Mouse (Mus musculus) layer of hippocampus, adult 2 months (tissue): ENCODE results near the gene Ccdc30. TPM values are rescaled to one million over a fixed set of nuclear protein-coding genes. Genes with fewer than 3 reads are reported as not detected.

Experiments used
- DNase-seq, 2 experiments: peaks; one replicate each; pipeline ENCODE4 v3.0.0; 2022; ENCODE audit warnings: low spot score in 2 of 2
- H3K27ac ChIP-seq: fragments of 200-600 bp; 2 replicates; pipeline ENCODE4 v1.8.1; 2022
- H3K4me3 ChIP-seq: fragments of 200-600 bp; 2 replicates; pipeline ENCODE4 v1.8.1; 2022; ENCODE audit warnings: mild to moderate bottlenecking
- CTCF ChIP-seq: fragments of 200-600 bp; conservative IDR thresholded peaks from 2 replicates; pipeline ENCODE4 v1.8.1; 2022; ENCODE audit warnings: antibody characterized with exemption, mild to moderate bottlenecking, moderate library complexity
- total RNA-seq, 2 experiments: library from RNA; stranded (reverse); gene quantifications; 2 replicates each; pipeline ENCODE4 v1.2.3; 2021

The Ccdc30 gene
- total RNA-seq, 2 experiments from 2014 or later = 24.8 to 25.8 TPM

GRCm38 (mm10) chr4:119403431-119403830 is 11.9 kb downstream of the Ccdc30 start:
- no peak for DNase-seq
- TF ChIP-seq CTCF = no peak
- Histone ChIP-seq H3K27ac (no peak overlapping the region), H3K4me3 (no peak overlapping the region)

GRCm38 (mm10) chr4:119400896-119401295 is 14.4 kb downstream of the Ccdc30 start:
- Histone ChIP-seq H3K4me3 (no peak overlapping the region), H3K27ac (no peak overlapping the region)
- TF ChIP-seq CTCF = peak; percentile 46
- no peak for DNase-seq

GRCm38 (mm10) chr4:119398751-119399150 is 16.6 kb downstream of the Ccdc30 start:
- no peak overlapping the region for H3K27ac ChIP-seq
- DNase-seq = no peak
- TF ChIP-seq CTCF = no peak
- no peak overlapping the region for H3K4me3 ChIP-seq

- Histone ChIP-seq H3K4me3 (no peak overlapping the region), H3K27ac (no peak overlapping the region)
- TF ChIP-seq CTCF = peak; percentile 73
- DNase-seq = no peak
Observed at GRCm38 (mm10) chr4:119390369-119390768, 25.0 kb downstream of the Ccdc30 start.

- Histone ChIP-seq H3K27ac (no peak overlapping the region), H3K4me3 (no peak overlapping the region)
- TF ChIP-seq CTCF = no peak
- DNase-seq = no peak
Observed at GRCm38 (mm10) chr4:119389184-119389583, 26.1 kb downstream of the Ccdc30 start.

GRCm38 (mm10) chr4:119381471-119382190 is 33.7 kb downstream of the Ccdc30 start:
- DNase-seq = no peak
- H3K4me3 ChIP-seq = no peak overlapping the region
- no peak overlapping the region for H3K27ac ChIP-seq
- TF ChIP-seq CTCF = peak; percentile 21; the same call in 1 of the 2 replicates

GRCm38 (mm10) chr4:119369460-119369859 is 45.9 kb downstream of the Ccdc30 start:
- TF ChIP-seq CTCF = peak; percentile 51; the same call in 1 of the 2 replicates
- H3K27ac ChIP-seq = no peak overlapping the region
- no peak for DNase-seq
- H3K4me3 ChIP-seq = no peak overlapping the region

GRCm38 (mm10) chr4:119366758-119367526 is 48.4 kb downstream of the Ccdc30 start:
- H3K4me3 ChIP-seq = no peak overlapping the region
- H3K27ac ChIP-seq = no peak overlapping the region
- no peak for DNase-seq
- TF ChIP-seq CTCF = no peak

GRCm38 (mm10) chr4:119362231-119362630 is 53.1 kb downstream of the Ccdc30 start:
- no peak for TF ChIP-seq CTCF
- no peak overlapping the region for H3K27ac ChIP-seq

GRCm38 (mm10) chr4:119359196-119359971 is 55.9 kb downstream of the Ccdc30 start:
- peak; percentile 41 for TF ChIP-seq CTCF
- Histone ChIP-seq H3K27ac (peak overlapping the region; percentile 28; the same call in 1 of the 2 replicates), H3K4me3 (peak overlapping the region; percentile 45)
- no peak for DNase-seq

More at GRCm38 (mm10) chr4:119362231-119362630, 53.1 kb downstream of the Ccdc30 start:
- no peak for DNase-seq
- no peak overlapping the region for H3K4me3 ChIP-seq

GRCm38 (mm10) chr4:119345508-119345907 is 69.8 kb downstream of the Ccdc30 start:
- DNase-seq = no peak
- no peak overlapping the region for H3K4me3 ChIP-seq
- no peak for TF ChIP-seq CTCF
- no peak overlapping the region for H3K27ac ChIP-seq

GRCm38 (mm10) chr4:119338861-119339361 is 76.4 kb downstream of the Ccdc30 start:
- TF ChIP-seq CTCF = peak; percentile 89
- Histone ChIP-seq H3K27ac (0 out of 2 replicates have a peak overlapping the region, but pooled peaks have one; percentile 2), H3K4me3 (peak overlapping the region; percentile 15; the same call in 1 of the 2 replicates)
- peak; percentile 32 to 63 for DNase-seq

- TF ChIP-seq CTCF = no peak
- no peak for DNase-seq
- 0 out of 2 replicates have a peak overlapping the region, but pooled peaks have one; percentile 2 for H3K27ac ChIP-seq
- H3K4me3 ChIP-seq = peak overlapping the region; percentile 15; the same call in 1 of the 2 replicates
Observed at GRCm38 (mm10) chr4:119338422-119338821, 76.9 kb downstream of the Ccdc30 start.
